Mouse (Mus musculus) heart, embryonic 13.5 days (tissue): ENCODE results near the gene Nppb. TPM values are rescaled to one million over a fixed set of nuclear protein-coding genes. Genes with fewer than 3 reads are reported as not detected.

Experiments
- ATAC-seq: fragments of 200-750 bp; cut with Nextera tagmentation; 2 replicates; pipeline ENCODE4 v1.8.0; 2017; ENCODE audit warnings: moderate TSS enrichment; ENCODE audit not compliant: insufficient number of reproducible peaks, low FRiP score, low TSS enrichment; ENCODE audit errors: extremely low read depth
- H3K27ac ChIP-seq: fragments of 300-500 bp; sonication (generic); replicated peaks from 2 replicates; pipeline ENCODE4 v1.5.1; 2015; ENCODE audit warnings: moderate library complexity, mild to moderate bottlenecking, inconsistent platforms
- H3K27me3 ChIP-seq: fragments of 300-500 bp; sonication (generic); replicated peaks from 2 replicates; pipeline ENCODE4 v1.6.1; 2015; ENCODE audit warnings: mild to moderate bottlenecking, inconsistent platforms
- H3K36me3 ChIP-seq: fragments of 300-500 bp; sonication (generic); 2 replicates; pipeline ENCODE4 v1.6.1; 2015; ENCODE audit warnings: mild to moderate bottlenecking, inconsistent platforms
- H3K4me1 ChIP-seq: fragments of 300-500 bp; sonication (generic); 2 replicates; pipeline ENCODE4 v1.6.1; 2015; ENCODE audit warnings: inconsistent platforms
- H3K4me2 ChIP-seq: fragments of 300-500 bp; sonication (generic); 2 replicates; pipeline ENCODE4 v1.6.1; 2015; ENCODE audit warnings: inconsistent platforms, mild to moderate bottlenecking, moderate library complexity
- H3K4me3 ChIP-seq: fragments of 300-500 bp; sonication (generic); 2 replicates; pipeline ENCODE4 v1.5.1; 2015; ENCODE audit warnings: moderate library complexity, mild to moderate bottlenecking, inconsistent platforms
- H3K9ac ChIP-seq: fragments of 300-500 bp; sonication (generic); 2 replicates; pipeline ENCODE4 v1.6.1; 2015; ENCODE audit warnings: inconsistent platforms, mild to moderate bottlenecking, moderate library complexity
- H3K9me3 ChIP-seq: fragments of 300-500 bp; sonication (generic); 2 replicates; pipeline ENCODE4 v1.6.1; 2016; ENCODE audit warnings: inconsistent platforms
- WGBS: fragments of 180-500 bp; shearing (Covaris S2); methylation state at CpG from one replicate; pipeline ENCODE4 v1.1.7; 2015; ENCODE audit warnings: mixed read lengths; 5-methylcytosine and 5-hydroxymethylcytosine counted together
- polyA plus RNA-seq: library from polyadenylated mRNA; unstranded; fragments of >200 nt; fragmentation: Nextera tagmentation; extraction: Ambion mirVana; gene quantifications from 2 replicates; pipeline ENCODE4 v1.2.1, GENCODE M21; 2015

Nppb gene
- polyA plus RNA-seq, 1 experiment from 2014 or later = 187 TPM

DNA sequence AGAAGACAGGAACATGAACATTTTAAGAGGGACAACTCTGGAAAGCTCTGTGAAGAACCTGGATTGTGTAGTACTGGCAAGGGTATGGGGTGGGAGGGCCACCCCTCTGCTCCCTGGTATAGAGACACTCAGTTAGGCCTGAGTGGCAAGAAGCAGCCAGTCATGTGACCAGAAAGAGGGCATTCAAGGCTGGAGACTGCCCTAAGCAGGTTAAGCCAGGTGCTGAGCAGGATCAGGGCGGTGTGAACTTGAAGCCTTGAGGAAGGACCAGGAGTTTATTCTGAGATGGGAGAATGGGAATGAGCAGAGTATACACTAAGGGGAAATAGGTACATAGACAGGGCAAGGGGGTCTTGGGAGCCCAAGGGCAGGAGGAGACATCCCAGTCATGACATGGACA lies 42.6 kb upstream of the Nppb start:
- peak overlapping the region; percentile 93; the same call in 1 of the 2 replicates for H3K9ac ChIP-seq
- peak overlapping the region; percentile 99 for H3K4me2 ChIP-seq
- H3K27ac ChIP-seq = no peak overlapping the region
- no peak for ATAC-seq
- peaks cover 42% of the 10 kb centered on the region for H3K4me1 ChIP-seq
- 96% methylated on average over 1 of the region's 1 CpGs for WGBS
- no peaks in the 10 kb centered on the region for H3K9me3 ChIP-seq
- peak overlapping the region; percentile 82; the same call in 1 of the 2 replicates for H3K4me3 ChIP-seq
- peaks cover 55% of the 10 kb centered on the region for H3K36me3 ChIP-seq
- no peaks in the 10 kb centered on the region for H3K27me3 ChIP-seq

DNA sequence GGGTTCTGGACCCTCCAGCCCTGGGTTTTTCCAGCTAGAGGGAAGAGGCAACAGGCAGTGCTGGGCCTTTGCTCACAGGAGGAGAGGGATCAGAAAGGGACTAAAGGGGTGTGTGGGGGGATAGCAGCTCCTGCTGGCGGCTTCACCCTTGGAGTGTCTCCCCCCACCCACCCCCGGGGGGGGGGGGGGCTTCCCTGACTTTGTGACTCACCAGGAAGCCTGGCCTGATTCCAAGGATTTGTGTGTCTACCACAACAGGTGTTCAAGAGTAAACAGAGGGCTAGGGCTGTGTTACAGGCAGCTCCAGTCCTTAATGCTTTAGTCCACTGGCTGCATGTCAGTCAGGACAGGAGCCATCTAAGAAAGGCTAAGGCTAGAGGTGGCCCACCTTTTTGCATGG lies 38.1 kb upstream of the Nppb start:
- H3K27ac ChIP-seq = no peak overlapping the region
- H3K36me3 ChIP-seq = peaks cover 73% of the 10 kb centered on the region
- no peak overlapping the region for H3K9ac ChIP-seq
- no peak overlapping the region for H3K4me3 ChIP-seq
- ATAC-seq = no peak
- whole genome bisulfite sequencing = 38% methylated on average over 2 of the region's 2 CpGs
- no peak overlapping the region for H3K4me2 ChIP-seq
- H3K4me1 ChIP-seq = peaks cover 12% of the 10 kb centered on the region
- no peaks in the 10 kb centered on the region for H3K27me3 ChIP-seq
- no peaks in the 10 kb centered on the region for H3K9me3 ChIP-seq

- 5% methylated on average over 4 of the region's 4 CpGs for WGBS
- Histone ChIP-seq H3K36me3 (peaks cover 14% of the 10 kb centered on the region), H3K27me3 (peaks cover 11% of the 10 kb centered on the region), H3K9me3 (no peaks in the 10 kb centered on the region), H3K9ac (no peak overlapping the region), H3K4me3 (no peak overlapping the region), H3K4me1 (no peaks in the 10 kb centered on the region), H3K4me2 (no peak overlapping the region), H3K27ac (no peak overlapping the region)
- ATAC-seq = no peak
Measured at GRCm38 (mm10) chr4:147953590-147953989, 32.0 kb upstream of the Nppb start.

DNA sequence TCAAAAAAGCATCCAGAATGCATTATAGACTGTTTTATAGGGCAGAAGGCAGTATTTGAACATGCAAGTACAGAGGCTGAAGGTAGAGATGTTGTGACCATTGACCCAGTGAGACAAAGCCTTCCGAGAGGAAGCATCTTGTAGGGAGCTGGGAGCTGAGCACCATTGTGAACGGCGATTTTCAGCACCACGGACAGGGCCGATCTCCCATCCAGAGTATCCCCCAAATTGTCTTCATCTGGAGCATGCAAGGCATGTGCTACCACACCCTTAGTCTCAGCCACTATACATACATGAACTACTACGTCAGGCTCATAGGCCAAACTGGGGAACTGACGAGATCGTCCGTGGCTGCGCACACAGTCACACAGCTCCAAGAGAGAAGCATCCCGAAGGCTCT lies 28.4 kb upstream of the Nppb start:
- H3K9ac ChIP-seq = no peak overlapping the region
- no peak for ATAC-seq
- H3K4me3 ChIP-seq = no peak overlapping the region
- no peak overlapping the region for H3K27ac ChIP-seq
- WGBS = 39% methylated on average over 11 of the region's 11 CpGs
- peaks cover 10% of the 10 kb centered on the region for H3K4me1 ChIP-seq
- no peaks in the 10 kb centered on the region for H3K9me3 ChIP-seq
- H3K27me3 ChIP-seq = peaks cover 28% of the 10 kb centered on the region
- H3K4me2 ChIP-seq = no peak overlapping the region
- H3K36me3 ChIP-seq = no peaks in the 10 kb centered on the region

GRCm38 (mm10) chr4:147959881-147960831 lies 25.4 kb upstream of the Nppb start:
- no peaks in the 10 kb centered on the region for H3K9me3 ChIP-seq
- ATAC-seq = no peak
- peaks cover 33% of the 10 kb centered on the region for H3K4me1 ChIP-seq
- 25% methylated on average over 6 of the region's 6 CpGs for WGBS
- no peak overlapping the region for H3K4me2 ChIP-seq
- no peak overlapping the region for H3K9ac ChIP-seq
- peaks cover 46% of the 10 kb centered on the region for H3K27me3 ChIP-seq
- H3K36me3 ChIP-seq = no peaks in the 10 kb centered on the region
- H3K4me3 ChIP-seq = no peak overlapping the region
- no peak overlapping the region for H3K27ac ChIP-seq

GRCm38 (mm10) chr4:147962781-147963180 lies 22.8 kb upstream of the Nppb start:
- Histone ChIP-seq H3K36me3 (no peaks in the 10 kb centered on the region), H3K9ac (0 out of 2 replicates have a peak overlapping the region, but pooled peaks have one; percentile 54), H3K4me2 (peak overlapping the region; percentile 44), H3K4me1 (peaks cover 56% of the 10 kb centered on the region), H3K27ac (peak overlapping the region; percentile 87), H3K27me3 (peaks cover 65% of the 10 kb centered on the region), H3K9me3 (no peaks in the 10 kb centered on the region), H3K4me3 (no peak overlapping the region; the same call in 1 of the 2 replicates)
- no peak for ATAC-seq
- 51% methylated on average over 6 of the region's 6 CpGs for WGBS

DNA sequence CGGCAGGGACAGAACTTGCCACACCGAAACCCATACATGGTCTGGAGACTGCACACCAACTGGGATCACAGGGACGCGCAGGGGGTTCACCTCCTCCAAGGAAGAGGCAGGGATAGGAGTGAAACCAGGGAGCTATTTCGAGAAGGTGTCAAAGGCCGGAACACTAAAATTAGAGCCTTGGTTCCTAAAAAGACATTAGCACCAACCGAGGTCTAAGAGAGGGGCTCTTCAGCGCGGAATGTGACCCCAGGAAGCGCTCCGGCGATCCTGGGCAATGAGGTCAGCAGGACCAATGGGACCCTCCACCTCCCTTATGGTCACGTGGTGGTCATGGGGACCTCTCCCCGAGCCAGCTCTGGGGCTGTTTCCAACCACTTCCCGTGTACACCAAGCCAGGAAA lies 22.0 kb upstream of the Nppb start:
- 46% methylated on average over 15 of the region's 15 CpGs for WGBS
- Histone ChIP-seq H3K4me1 (peaks cover 56% of the 10 kb centered on the region), H3K36me3 (no peaks in the 10 kb centered on the region), H3K27me3 (peaks cover 63% of the 10 kb centered on the region), H3K27ac (peak overlapping the region; percentile 87), H3K4me3 (peak overlapping the region; percentile 6; the same call in 1 of the 2 replicates), H3K9me3 (no peaks in the 10 kb centered on the region), H3K9ac (peak overlapping the region; percentile 54; the same call in 1 of the 2 replicates), H3K4me2 (peak overlapping the region; percentile 44)
- ATAC-seq = peak; percentile 27; the same call in 1 of the 2 replicates

- no peaks in the 10 kb centered on the region for H3K9me3 ChIP-seq
- no peaks in the 10 kb centered on the region for H3K36me3 ChIP-seq
- peak; percentile 50; the same call in 1 of the 2 replicates for ATAC-seq
- peak overlapping the region; percentile 39 for H3K4me2 ChIP-seq
- peaks cover 71% of the 10 kb centered on the region for H3K4me1 ChIP-seq
- H3K4me3 ChIP-seq = no peak overlapping the region
- H3K9ac ChIP-seq = peak overlapping the region; percentile 34
- H3K27me3 ChIP-seq = peaks cover 71% of the 10 kb centered on the region
- peak overlapping the region; percentile 83 for H3K27ac ChIP-seq
- WGBS = 26% methylated on average over 7 of the region's 7 CpGs
Measured at GRCm38 (mm10) chr4:147965712-147966111, 19.9 kb upstream of the Nppb start.

GRCm38 (mm10) chr4:147968816-147969215 lies 16.8 kb upstream of the Nppb start:
- Histone ChIP-seq H3K9me3 (no peaks in the 10 kb centered on the region), H3K4me1 (peaks cover 51% of the 10 kb centered on the region), H3K36me3 (no peaks in the 10 kb centered on the region), H3K27me3 (peaks cover 66% of the 10 kb centered on the region), H3K9ac (peak overlapping the region; percentile 44), H3K4me2 (peak overlapping the region; percentile 56), H3K4me3 (peak overlapping the region; percentile 27), H3K27ac (peak overlapping the region; percentile 85)
- ATAC-seq = no peak
- 39% methylated on average over 2 of the region's 2 CpGs for WGBS

DNA sequence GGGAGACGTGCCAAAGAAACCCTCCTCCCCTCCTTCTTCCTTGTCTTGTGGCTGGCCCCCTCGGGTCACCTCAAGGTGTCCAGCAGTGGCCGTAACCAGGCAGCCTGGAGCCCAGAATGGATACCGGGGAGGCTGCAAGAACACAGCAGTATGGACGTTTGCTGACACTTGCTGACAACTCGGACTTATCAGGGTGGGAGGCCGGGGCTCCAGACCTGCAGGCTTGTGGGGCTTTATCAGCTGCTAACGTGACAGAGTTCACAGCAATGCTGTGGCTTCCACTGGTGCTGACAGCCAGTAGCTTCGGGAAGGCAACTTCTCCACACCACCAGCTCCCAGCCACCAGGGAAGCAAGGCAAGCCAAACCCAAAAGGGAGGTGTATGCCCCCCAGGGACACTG lies 16.3 kb upstream of the Nppb start:
- ATAC-seq = peak; percentile 49
- WGBS = 3% methylated on average over 9 of the region's 9 CpGs
- Histone ChIP-seq H3K4me2 (peak overlapping the region; percentile 56), H3K27me3 (peaks cover 63% of the 10 kb centered on the region), H3K4me1 (peaks cover 46% of the 10 kb centered on the region), H3K9ac (peak overlapping the region; percentile 64), H3K36me3 (no peaks in the 10 kb centered on the region), H3K4me3 (peak overlapping the region; percentile 27), H3K9me3 (no peaks in the 10 kb centered on the region), H3K27ac (peak overlapping the region; percentile 85)

DNA sequence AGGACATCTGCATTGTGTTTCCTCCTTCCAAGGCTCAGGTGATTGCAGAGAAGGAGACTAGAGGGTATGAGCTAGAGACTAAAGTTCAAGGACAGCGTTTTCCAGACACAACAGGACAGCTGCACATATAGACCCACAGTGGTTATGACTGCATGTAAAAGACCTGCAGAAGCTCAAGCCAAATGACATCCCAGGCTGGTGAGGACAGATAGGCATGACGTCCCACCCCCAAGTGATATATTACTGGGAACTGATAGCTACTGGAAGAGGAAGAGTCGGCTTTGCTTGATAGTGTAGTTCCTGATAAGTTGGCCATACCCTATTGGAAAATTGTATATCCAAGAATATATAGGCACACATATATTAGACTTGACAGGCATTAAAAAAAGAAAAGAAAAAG lies 9.4 kb upstream of the Nppb start:
- no peaks in the 10 kb centered on the region for H3K4me1 ChIP-seq
- peaks cover 31% of the 10 kb centered on the region for H3K27me3 ChIP-seq
- no peak overlapping the region for H3K27ac ChIP-seq
- H3K36me3 ChIP-seq = no peaks in the 10 kb centered on the region
- no peak overlapping the region for H3K9ac ChIP-seq
- ATAC-seq = no peak
- H3K9me3 ChIP-seq = no peaks in the 10 kb centered on the region
- H3K4me2 ChIP-seq = no peak overlapping the region
- 30% methylated on average over 3 of the region's 3 CpGs for WGBS
- H3K4me3 ChIP-seq = no peak overlapping the region
